Mouse (Mus musculus): ENCODE results near the gene Sav1. TPM values are rescaled to one million over a fixed set of nuclear protein-coding genes. Genes with fewer than 3 reads are reported as not detected.
A peak's percentile ranks its signal among the peaks of the same experiment; 100 is the strongest.

The Sav1 gene
- polyA plus RNA-seq, 1 experiment from 2014 or later: 6.6 TPM

DNA sequence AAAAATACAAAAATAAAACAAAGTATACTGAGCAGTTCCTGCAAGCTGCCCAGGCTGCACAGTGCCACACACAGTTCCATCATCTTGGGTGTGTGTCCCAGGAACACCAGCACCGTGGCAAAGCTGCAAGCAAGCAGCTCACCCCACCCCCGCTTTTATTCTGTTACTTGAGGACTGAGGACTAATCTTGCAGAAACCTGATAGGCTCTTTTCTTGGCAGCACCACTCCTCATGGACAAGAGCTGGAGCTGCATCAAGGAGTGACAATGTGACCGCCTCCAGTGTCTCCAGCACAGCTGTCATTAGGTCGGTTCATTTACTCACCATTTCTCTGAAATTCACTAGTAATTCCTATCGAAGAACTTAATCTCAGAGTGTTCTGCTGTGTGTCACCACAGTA lies 18.6 kb downstream of the Sav1 start:
- Histone ChIP-seq H3K4me2 (ENCODE audit: low read length) (no peak overlapping the region), H3K9ac (ENCODE audit: low read length) (no peak overlapping the region), H3K36me3 (ENCODE audit: control insufficient read depth, insufficient read depth, low read length) (peaks cover 86% of the 10 kb centered on the region), H3K4me3 (ENCODE audit: low read depth, low read length) (no peak overlapping the region), H3K27ac (ENCODE audit: low read depth) (no peak overlapping the region), H3K27me3 (replicated peaks; ENCODE audit: control insufficient read depth, insufficient read depth, low read length) (no peaks in the 10 kb centered on the region), H3K9me3 (ENCODE audit: control insufficient read depth, low read length) (no peaks in the 10 kb centered on the region), H3K4me1 (replicated peaks; ENCODE audit: control insufficient read depth, insufficient read depth, low read length) (no peaks in the 10 kb centered on the region)
- 90% methylated on average over 5 of the region's 5 CpGs for WGBS
- no peak for ATAC-seq (replicated peaks; ENCODE audit: low FRiP score, low TSS enrichment, low read depth)
- DNase-seq (ENCODE audit: low spot score): no peak

DNA sequence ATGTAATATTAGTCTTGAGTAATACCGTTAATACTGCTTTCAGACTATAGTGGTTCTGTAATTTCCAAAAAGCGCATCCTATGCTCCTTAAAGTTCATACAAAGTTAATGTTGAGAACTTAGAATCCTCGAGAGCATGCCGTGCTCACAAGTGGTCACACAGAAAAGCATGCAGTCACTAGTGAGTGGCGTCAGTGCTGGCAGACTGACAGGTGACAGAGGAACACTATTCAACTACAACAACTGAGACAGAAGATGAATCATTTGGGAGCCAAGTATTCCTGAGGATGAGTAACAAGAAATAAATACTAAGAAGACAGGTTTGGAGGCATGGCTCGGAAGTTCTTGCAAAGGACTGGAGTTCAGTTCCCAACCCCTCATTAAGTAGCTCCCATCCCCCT lies 19.7 kb downstream of the Sav1 start:
- peaks cover 87% of the 10 kb centered on the region for H3K36me3 ChIP-seq (ENCODE audit: control insufficient read depth, insufficient read depth, low read length)
- 89% methylated on average over 6 of the region's 6 CpGs for WGBS
- no peak overlapping the region for H3K9ac ChIP-seq (ENCODE audit: low read length)
- DNase-seq (ENCODE audit: low spot score): no peak
- no peaks in the 10 kb centered on the region for H3K27me3 ChIP-seq (replicated peaks; ENCODE audit: control insufficient read depth, insufficient read depth, low read length)
- no peak overlapping the region for H3K27ac ChIP-seq (ENCODE audit: low read depth)
- ATAC-seq (replicated peaks; ENCODE audit: low FRiP score, low TSS enrichment, low read depth): no peak
- H3K4me2 ChIP-seq (ENCODE audit: low read length): no peak overlapping the region
- H3K4me3 ChIP-seq (ENCODE audit: low read depth, low read length): no peak overlapping the region
- H3K9me3 ChIP-seq (ENCODE audit: control insufficient read depth, low read length): no peaks in the 10 kb centered on the region
- no peaks in the 10 kb centered on the region for H3K4me1 ChIP-seq (replicated peaks; ENCODE audit: control insufficient read depth, insufficient read depth, low read length)

DNA sequence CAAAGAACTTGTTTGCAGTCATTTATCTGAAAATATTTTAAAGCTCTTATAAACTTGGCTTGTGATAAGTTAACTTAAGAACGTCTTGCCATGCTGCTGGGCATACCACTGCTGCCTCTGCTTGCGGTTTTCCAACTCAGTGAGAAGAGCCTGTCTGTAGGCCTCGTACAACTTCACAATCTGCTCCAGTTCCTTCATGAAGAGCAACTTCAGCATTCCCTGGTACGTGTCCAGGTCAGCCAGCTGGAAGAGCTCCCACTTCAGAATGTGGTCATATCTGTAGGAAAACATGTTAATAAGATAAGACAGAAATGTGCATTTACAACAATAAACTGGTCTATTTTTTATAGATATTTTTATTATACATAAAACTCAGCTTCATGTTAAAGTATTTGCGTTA lies 20.7 kb downstream of the Sav1 start:
- peaks cover 87% of the 10 kb centered on the region for H3K36me3 ChIP-seq (ENCODE audit: control insufficient read depth, insufficient read depth, low read length)
- ATAC-seq (replicated peaks; ENCODE audit: low FRiP score, low TSS enrichment, low read depth) (no peak), DNase-seq (ENCODE audit: low spot score) (no peak)
- H3K9ac ChIP-seq (ENCODE audit: low read length): no peak overlapping the region
- H3K4me3 ChIP-seq (ENCODE audit: low read depth, low read length): no peak overlapping the region
- no peak overlapping the region for H3K4me2 ChIP-seq (ENCODE audit: low read length)
- no peaks in the 10 kb centered on the region for H3K27me3 ChIP-seq (replicated peaks; ENCODE audit: control insufficient read depth, insufficient read depth, low read length)
- H3K9me3 ChIP-seq (ENCODE audit: control insufficient read depth, low read length): no peaks in the 10 kb centered on the region
- 80% methylated on average over 5 of the region's 5 CpGs for WGBS
- H3K4me1 ChIP-seq (replicated peaks; ENCODE audit: control insufficient read depth, insufficient read depth, low read length): no peaks in the 10 kb centered on the region
- no peak overlapping the region for H3K27ac ChIP-seq (ENCODE audit: low read depth)

GRCm38 (mm10) chr12:69965644-69966043 lies 21.2 kb downstream of the Sav1 start:
- peaks cover 85% of the 10 kb centered on the region for H3K36me3 ChIP-seq (ENCODE audit: control insufficient read depth, insufficient read depth, low read length)

DNA sequence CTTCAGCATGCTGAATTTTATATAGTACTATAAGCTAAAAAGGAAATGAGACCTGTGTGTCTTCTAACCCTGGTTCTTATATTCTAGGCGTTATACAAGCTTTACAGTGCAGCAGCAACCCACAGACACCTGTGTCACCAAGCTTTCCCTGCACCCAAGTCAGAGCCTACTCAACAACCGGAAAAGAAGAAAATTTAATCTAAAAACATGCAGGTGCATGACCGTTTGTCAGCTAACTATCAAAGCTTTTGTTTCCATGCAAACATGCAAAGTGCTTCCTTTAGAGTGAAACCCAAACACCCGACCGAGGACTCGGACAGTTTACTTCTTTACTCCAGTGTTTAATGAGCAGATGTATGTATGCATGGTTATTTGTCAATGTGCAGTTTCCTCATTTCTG lies 23.7 kb downstream of the Sav1 start:
- DNase-seq (ENCODE audit: low spot score) (no peak), ATAC-seq (replicated peaks; ENCODE audit: low FRiP score, low TSS enrichment, low read depth) (no peak)
- Histone ChIP-seq H3K4me2 (ENCODE audit: low read length) (no peak overlapping the region), H3K36me3 (ENCODE audit: control insufficient read depth, insufficient read depth, low read length) (peaks cover 70% of the 10 kb centered on the region), H3K9ac (ENCODE audit: low read length) (no peak overlapping the region), H3K27me3 (replicated peaks; ENCODE audit: control insufficient read depth, insufficient read depth, low read length) (no peaks in the 10 kb centered on the region), H3K27ac (ENCODE audit: low read depth) (no peak overlapping the region), H3K4me3 (ENCODE audit: low read depth, low read length) (no peak overlapping the region), H3K9me3 (ENCODE audit: control insufficient read depth, low read length) (no peaks in the 10 kb centered on the region), H3K4me1 (replicated peaks; ENCODE audit: control insufficient read depth, insufficient read depth, low read length) (no peaks in the 10 kb centered on the region)
- 90% methylated on average over 6 of the region's 6 CpGs for WGBS

More at GRCm38 (mm10) chr12:69965644-69966043, 21.2 kb downstream of the Sav1 start:
- no peak for ATAC-seq (replicated peaks; ENCODE audit: low FRiP score, low TSS enrichment, low read depth)
- 84% methylated on average over 3 of the region's 3 CpGs for WGBS
- H3K4me3 ChIP-seq (ENCODE audit: low read depth, low read length): no peak overlapping the region
- H3K4me1 ChIP-seq (replicated peaks; ENCODE audit: control insufficient read depth, insufficient read depth, low read length): no peaks in the 10 kb centered on the region
- no peak overlapping the region for H3K4me2 ChIP-seq (ENCODE audit: low read length)
- no peaks in the 10 kb centered on the region for H3K27me3 ChIP-seq (replicated peaks; ENCODE audit: control insufficient read depth, insufficient read depth, low read length)
- no peak overlapping the region for H3K9ac ChIP-seq (ENCODE audit: low read length)
- no peaks in the 10 kb centered on the region for H3K9me3 ChIP-seq (ENCODE audit: control insufficient read depth, low read length)
- DNase-seq (ENCODE audit: low spot score): no peak
- no peak overlapping the region for H3K27ac ChIP-seq (ENCODE audit: low read depth)

- H3K36me3 ChIP-seq (ENCODE audit: control insufficient read depth, insufficient read depth, low read length): peaks cover 64% of the 10 kb centered on the region
- H3K27me3 ChIP-seq (replicated peaks; ENCODE audit: control insufficient read depth, insufficient read depth, low read length): no peaks in the 10 kb centered on the region
- H3K4me2 ChIP-seq (ENCODE audit: low read length): no peak overlapping the region
- 66% methylated on average over 4 of the region's 4 CpGs for WGBS
- H3K4me3 ChIP-seq (ENCODE audit: low read depth, low read length): no peak overlapping the region
- H3K9me3 ChIP-seq (ENCODE audit: control insufficient read depth, low read length): no peaks in the 10 kb centered on the region
- DNase-seq (ENCODE audit: low spot score): no peak
- 0 out of 2 replicates have a peak, but pooled peaks have one; percentile 36 for ATAC-seq (replicated peaks; ENCODE audit: low FRiP score, low TSS enrichment, low read depth)
- H3K4me1 ChIP-seq (replicated peaks; ENCODE audit: control insufficient read depth, insufficient read depth, low read length): no peaks in the 10 kb centered on the region
- no peak overlapping the region for H3K9ac ChIP-seq (ENCODE audit: low read length)
- H3K27ac ChIP-seq (ENCODE audit: low read depth): no peak overlapping the region
Observed at GRCm38 (mm10) chr12:69962468-69962867, 24.3 kb downstream of the Sav1 start.

DNA sequence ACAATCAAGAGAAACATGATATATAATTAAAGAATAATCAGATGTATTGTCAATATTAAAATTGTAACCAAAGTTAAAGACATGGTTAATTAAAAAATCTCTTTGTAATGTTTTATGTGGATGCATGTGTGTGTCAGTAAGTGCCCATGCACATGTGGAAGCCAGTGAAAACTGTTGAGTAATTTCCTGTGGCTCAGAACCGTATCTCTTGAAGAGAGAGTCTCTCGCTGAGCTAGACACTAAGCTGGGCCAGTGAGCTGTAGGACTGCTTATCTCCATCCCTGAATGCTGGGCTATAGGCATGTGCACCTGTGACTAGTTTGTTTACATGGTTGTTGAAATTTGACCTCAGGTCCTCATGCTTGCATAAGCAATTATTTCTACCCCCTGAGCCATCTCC lies 29.4 kb downstream of the Sav1 start:
- Histone ChIP-seq H3K4me3 (ENCODE audit: low read depth, low read length) (no peak overlapping the region), H3K27me3 (replicated peaks; ENCODE audit: control insufficient read depth, insufficient read depth, low read length) (no peaks in the 10 kb centered on the region), H3K36me3 (ENCODE audit: control insufficient read depth, insufficient read depth, low read length) (peaks cover 21% of the 10 kb centered on the region), H3K9me3 (ENCODE audit: control insufficient read depth, low read length) (no peaks in the 10 kb centered on the region), H3K9ac (ENCODE audit: low read length) (no peak overlapping the region), H3K4me2 (ENCODE audit: low read length) (no peak overlapping the region), H3K4me1 (replicated peaks; ENCODE audit: control insufficient read depth, insufficient read depth, low read length) (no peaks in the 10 kb centered on the region), H3K27ac (ENCODE audit: low read depth) (no peak overlapping the region)
- ATAC-seq (replicated peaks; ENCODE audit: low FRiP score, low TSS enrichment, low read depth): no peak
- 76% methylated on average over 2 of the region's 2 CpGs for WGBS
- no peak for DNase-seq (ENCODE audit: low spot score)

DNA sequence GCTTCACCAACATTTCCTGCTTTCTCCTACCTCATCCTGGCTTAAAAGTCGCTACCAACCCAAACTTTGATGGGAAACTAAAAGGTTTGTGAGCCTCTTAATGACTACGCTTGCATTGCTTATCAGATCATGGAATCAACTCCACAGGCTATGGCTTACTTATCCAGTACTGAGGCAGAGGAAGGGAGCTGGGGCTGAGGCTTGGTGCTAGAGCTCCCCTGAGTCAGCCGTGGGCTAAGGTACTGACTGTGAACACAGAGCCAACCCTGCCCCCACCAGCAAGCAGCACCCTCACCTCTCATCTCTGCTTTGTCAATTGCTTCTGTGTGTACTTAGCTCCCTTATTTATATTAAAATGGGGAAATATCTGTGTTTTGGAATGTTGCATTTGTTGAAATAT lies 39.3 kb downstream of the Sav1 start:
- Histone ChIP-seq H3K9me3 (ENCODE audit: control insufficient read depth, low read length) (no peaks in the 10 kb centered on the region), H3K36me3 (ENCODE audit: control insufficient read depth, insufficient read depth, low read length) (no peaks in the 10 kb centered on the region), H3K9ac (ENCODE audit: low read length) (no peak overlapping the region), H3K4me2 (ENCODE audit: low read length) (no peak overlapping the region), H3K27ac (ENCODE audit: low read depth) (no peak overlapping the region), H3K4me1 (replicated peaks; ENCODE audit: control insufficient read depth, insufficient read depth, low read length) (no peaks in the 10 kb centered on the region), H3K4me3 (ENCODE audit: low read depth, low read length) (no peak overlapping the region), H3K27me3 (replicated peaks; ENCODE audit: control insufficient read depth, insufficient read depth, low read length) (no peaks in the 10 kb centered on the region)
- 75% methylated on average over 3 of the region's 3 CpGs for WGBS
- no peak for ATAC-seq (replicated peaks; ENCODE audit: low FRiP score, low TSS enrichment, low read depth)
- no peak for DNase-seq (ENCODE audit: low spot score)

DNA sequence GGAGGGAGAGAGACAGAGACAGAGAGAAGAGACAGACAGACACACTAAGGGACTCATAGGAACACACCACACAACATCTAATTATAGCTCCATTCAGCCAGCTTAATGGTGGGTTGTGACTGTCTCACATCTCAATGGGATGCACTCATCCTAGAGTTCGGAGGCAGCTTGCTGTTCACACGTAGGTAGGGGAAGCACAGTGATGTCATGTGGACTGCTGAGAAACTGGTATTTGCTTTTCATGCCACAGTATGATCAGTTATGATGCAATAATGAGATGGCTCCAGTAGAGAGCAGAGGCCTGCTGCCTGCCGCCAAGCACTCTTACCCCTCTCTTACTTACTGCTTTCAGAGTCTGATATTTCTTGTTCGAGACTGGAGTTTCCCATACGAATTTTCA lies 40.9 kb downstream of the Sav1 start:
- ATAC-seq (replicated peaks; ENCODE audit: low FRiP score, low TSS enrichment, low read depth): no peak
- WGBS: 92% methylated on average over 5 of the region's 5 CpGs
- no peaks in the 10 kb centered on the region for H3K36me3 ChIP-seq (ENCODE audit: control insufficient read depth, insufficient read depth, low read length)

More for the DNA sequence above, 40.9 kb downstream of the Sav1 start:
- Histone ChIP-seq H3K4me1 (replicated peaks; ENCODE audit: control insufficient read depth, insufficient read depth, low read length) (no peaks in the 10 kb centered on the region), H3K27ac (ENCODE audit: low read depth) (no peak overlapping the region), H3K9ac (ENCODE audit: low read length) (no peak overlapping the region), H3K9me3 (ENCODE audit: control insufficient read depth, low read length) (no peaks in the 10 kb centered on the region), H3K4me3 (ENCODE audit: low read depth, low read length) (no peak overlapping the region), H3K4me2 (ENCODE audit: low read length) (no peak overlapping the region), H3K27me3 (replicated peaks; ENCODE audit: control insufficient read depth, insufficient read depth, low read length) (no peaks in the 10 kb centered on the region)
- DNase-seq (ENCODE audit: low spot score): no peak

Data from intestine, embryonic 14.5 days (tissue).